Mouse (Mus musculus) large intestine, adult 2 months (tissue): ENCODE results near the gene Vwa5b1. TPM values are rescaled to one million over a fixed set of nuclear protein-coding genes. Genes with fewer than 3 reads are reported as not detected.
A peak's percentile ranks its signal among the peaks of the same experiment; 100 is the strongest.

Source experiments
- DNase-seq: peaks from one replicate; pipeline ENCODE4 v3.0.0-alpha.2; 2012; ENCODE audit warnings: low read depth, low spot score
- WGBS: fragments of 180-500 bp; shearing (Covaris S2); methylation state at CpG from one replicate; pipeline ENCODE4 v1.1.7; 2018; 5-methylcytosine and 5-hydroxymethylcytosine counted together
- polyA plus RNA-seq: library from polyadenylated mRNA; depleted of rRNA; stranded (reverse); fragments of >200 nt; gene quantifications from 2 replicates; pipeline ENCODE4 v1.2.3, GENCODE M21; 2012

Vwa5b1 gene
- polyA plus RNA-seq, 1 experiment, result 0.11 TPM

DNA sequence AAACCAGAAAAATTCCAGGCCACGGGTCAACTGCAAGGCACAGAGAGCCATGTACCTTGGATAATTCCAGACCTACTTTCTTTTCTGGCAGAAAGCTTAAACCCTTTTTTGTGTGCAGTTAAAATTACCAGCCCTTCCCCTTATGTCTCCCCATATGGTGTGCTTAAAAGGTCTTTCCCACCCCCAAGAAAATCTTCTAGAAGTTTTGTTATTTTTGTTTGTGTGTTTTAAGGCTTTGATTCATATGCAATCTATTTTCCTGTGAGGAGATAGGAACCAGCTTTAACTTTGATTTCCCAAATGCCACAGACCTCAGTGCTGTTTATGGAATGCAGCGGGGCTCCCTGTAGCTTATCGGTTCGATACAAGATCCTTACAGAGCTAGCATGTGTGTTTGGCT, 53.2 kb downstream of the Vwa5b1 start:
- WGBS, result 70% methylated on average over 4 of the region's 4 CpGs
- DNase-seq, result no peak

DNA sequence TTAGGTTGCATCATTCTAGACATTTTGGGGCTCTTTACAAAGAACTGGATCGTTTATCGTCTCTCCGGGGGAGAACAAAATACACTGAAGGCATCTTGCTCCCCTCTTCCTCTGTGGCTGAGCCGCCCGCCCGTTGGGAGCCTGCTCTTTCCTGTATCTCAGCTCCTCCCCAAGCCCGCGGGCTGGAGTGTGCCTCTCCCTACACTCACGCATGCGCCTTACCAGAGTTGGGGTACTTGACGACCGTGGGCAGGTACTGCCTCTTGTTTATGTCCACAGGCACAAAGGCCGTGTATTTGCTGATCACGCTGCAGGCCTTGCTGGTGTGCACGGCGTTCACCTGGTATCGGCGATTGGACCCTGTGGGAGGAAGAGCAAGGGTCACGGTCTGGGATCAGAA, 57.3 kb downstream of the Vwa5b1 start:
- DNase-seq, result no peak
- WGBS, result 65% methylated on average over 19 of the region's 19 CpGs

DNA sequence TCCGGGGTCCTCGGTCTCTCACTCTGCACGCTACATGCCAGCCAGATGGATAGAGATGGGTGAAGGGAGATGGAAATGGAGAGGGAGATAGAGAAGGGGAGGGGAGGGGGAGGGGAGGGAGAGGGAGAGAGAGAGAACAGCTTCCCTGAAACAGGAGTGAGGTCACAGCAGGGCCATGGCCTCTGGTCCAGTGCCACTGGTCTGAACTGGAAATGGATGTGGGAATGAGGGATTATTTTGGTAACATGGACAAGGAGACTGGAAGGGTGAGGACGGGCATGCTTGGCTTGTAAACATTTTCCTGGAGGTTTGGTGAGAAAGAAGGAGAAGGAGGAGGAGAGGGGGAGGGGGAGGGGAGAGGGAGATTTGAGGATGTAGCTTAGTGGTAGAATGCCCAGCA, 59.0 kb downstream of the Vwa5b1 start:
- WGBS, result 92% methylated on average over 3 of the region's 4 CpGs
- no peak for DNase-seq

DNA sequence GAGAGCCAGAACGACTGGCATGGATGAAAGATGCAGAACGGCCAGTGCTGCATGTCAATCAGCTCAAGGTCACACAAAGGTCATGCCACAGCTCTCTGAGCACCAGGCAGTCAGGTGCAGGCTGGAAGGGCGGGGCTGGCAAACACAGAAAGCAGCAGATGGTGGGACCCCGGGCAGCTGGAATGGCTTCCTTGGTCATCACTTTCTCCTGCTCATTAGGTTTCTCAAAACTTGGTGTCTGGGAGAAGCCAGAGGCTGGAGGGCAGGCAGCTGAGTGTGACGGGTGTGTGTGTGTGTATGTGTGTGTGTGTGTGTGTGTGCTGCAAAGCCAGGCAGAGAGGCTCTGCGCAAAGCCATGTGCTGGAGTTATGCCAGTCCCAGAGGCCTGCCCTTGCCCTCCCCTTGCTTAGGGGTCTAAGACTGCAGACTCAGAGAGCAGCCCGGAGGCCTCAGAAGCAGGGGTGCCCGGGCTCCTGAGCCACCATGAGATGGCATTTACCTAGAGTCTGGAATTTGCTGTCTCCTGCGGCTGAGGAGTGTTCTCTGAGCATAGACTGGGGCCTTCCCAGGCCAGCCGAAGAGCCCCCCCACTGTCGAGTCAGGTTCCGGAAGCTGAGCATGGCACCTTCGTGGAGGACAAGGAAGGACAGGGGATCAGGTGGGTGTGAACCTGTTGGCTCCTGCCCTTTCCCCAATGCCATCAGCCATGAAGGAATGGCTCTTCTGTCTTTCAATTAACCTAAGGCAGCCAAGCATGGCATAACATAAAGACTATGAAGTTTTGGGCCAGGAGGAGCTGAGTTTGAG, 60.7 kb downstream of the Vwa5b1 start:
- DNase-seq, result no peak
- 65% methylated on average over 13 of the region's 13 CpGs for WGBS

DNA sequence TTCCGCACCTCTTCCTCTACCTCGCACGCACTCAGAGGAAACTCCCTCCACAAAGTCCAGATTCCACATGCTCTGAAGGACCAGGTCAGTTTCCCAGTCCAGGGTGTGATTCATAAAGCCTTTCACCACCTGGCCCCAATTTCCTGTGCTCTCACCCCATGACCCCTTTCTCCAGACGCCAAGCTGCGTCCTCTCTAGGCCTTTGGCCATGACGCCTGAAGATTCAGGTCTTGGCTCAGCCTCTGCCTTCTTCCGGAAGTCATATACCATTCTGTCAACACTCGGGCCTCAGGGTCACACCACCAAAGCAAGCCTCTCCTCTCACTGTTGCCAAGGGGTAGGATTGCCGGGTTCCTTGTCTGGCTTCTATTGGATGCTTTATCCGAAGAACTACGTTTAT, 65.8 kb downstream of the Vwa5b1 start:
- 19% methylated on average over 11 of the region's 11 CpGs for WGBS
- DNase-seq, result no peak

DNA sequence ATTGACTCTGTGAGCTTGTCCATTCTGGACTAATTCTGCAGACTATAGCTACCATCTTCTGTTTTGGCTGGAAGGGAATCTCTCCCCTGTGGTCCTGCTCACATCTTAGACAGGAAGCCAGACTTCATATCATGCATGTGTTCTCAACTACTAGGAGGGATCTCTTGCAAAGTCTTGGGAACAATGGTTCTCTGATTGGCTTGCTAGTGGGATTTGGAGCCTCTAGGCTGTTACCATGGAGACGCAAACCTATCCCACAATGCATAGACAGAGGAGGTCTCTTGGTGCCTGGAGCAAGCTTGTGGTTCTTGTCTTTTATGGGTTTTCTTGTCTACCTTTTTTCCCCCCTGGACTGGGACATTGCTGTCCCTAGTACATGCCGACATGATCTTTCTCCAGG, 67.4 kb downstream of the Vwa5b1 start:
- no peak for DNase-seq
- WGBS, result 95% methylated on average over 2 of the region's 2 CpGs

DNA sequence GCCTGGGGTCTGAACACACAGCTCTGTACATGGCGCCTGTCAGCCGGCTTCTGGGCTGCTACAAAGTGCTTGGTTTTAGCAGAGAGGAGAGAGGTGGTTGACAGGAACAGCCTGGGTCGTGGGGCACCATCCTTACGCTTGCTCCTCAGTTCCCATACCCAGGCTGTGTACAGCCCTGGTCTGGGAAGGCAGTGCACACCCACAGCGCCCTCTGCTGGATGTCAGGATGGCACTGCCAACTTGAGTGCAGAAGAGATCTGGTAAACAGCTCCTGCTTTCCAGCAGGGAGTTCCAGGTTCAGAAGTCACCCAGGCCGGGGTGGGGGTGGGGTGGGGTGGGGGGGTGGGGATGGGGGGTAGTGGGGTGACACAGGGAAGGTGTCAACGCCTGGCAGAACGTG, 73.7 kb downstream of the Vwa5b1 start:
- WGBS, result 13% methylated on average over 8 of the region's 8 CpGs
- peak; percentile 57 for DNase-seq

DNA sequence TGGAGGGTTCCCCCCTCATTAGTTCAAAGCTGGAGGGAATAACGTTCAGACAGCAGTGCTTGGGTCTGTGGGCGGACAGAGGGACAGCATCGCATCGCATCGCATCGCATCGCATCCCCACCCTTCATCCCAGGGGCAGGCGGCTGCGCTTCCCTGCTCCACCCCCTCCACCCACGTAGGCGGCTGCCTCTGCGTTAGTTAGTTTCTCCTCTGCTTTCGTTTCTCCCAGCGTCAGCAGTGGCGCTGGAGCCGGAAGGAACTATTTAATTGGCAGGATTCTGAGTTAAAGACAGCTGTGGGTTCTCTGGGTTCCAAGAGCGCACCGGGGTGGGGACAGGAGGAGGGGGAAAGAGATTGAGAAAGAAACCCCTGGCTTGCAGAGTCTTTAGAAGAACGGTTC, 80.2 kb downstream of the Vwa5b1 start:
- peak; percentile 44 for DNase-seq

DNA sequence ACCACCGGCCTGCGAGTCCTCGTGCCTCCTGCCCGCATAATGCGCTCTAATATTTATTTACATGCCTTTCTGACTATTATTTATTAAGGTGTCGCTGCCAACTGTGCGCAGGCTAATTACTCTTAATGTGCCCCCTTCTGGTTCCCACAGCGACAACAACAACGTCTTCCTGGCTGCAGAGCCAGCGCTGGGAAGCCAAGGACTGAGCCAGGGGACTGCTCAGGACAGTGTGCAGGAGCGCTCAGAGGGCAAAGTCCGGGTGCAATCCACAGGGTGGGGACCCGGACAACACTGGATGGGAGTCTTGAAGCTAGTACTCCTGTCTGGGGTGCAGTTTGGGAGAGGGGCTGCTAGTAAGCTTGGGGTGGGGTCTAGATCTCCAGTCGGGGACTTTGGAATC, 80.8 kb downstream of the Vwa5b1 start:
- 4% methylated on average over 14 of the region's 14 CpGs for WGBS
- DNase-seq, result peak; percentile 45

More for the DNA sequence above, 80.2 kb downstream of the Vwa5b1 start:
- WGBS, result 1% methylated on average over 19 of the region's 19 CpGs

DNA sequence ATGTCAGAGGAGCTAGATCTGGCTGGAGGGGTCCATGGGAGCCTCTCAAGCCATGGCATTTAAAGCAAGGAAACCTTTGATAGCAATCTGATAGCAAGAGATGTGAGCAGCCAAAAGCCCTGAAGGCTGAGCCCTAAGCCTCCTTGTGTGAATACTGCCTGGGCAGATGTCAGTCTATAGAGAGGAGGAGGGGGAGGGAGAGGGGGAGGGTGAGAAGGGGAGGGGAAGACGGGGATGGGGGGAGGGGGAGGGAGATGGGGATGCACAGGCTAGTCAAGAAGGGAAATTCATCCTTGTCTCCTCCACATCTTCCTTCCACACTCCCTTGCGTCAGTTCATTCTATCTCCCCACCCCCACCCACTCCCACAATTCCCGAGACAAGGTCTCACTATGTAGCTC, 81.4 kb downstream of the Vwa5b1 start:
- WGBS, result 25% methylated on average over 3 of the region's 3 CpGs
- no peak for DNase-seq

DNA sequence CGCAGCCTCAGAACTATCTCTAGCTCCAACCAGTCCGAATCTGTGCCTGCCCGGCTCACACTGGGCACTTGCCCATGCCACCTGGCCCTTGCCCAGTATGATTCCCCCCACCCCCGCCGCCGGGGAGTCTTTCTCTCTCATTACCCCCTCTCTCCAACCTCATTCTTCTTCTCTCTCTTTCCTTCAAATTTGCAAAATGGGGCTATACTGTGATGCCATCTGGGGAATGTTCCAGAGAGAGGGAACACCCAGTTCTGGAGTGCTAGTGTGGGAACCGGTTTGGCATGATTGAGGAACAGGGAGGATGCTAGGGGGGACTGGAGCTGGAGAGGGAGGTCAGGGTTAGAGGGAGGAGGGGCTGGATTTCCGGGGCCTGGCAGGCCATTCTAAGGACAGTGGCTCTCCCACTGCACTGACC, 82.2 kb downstream of the Vwa5b1 start:
- 60% methylated on average over 8 of the region's 8 CpGs for WGBS
- DNase-seq, result no peak

DNA sequence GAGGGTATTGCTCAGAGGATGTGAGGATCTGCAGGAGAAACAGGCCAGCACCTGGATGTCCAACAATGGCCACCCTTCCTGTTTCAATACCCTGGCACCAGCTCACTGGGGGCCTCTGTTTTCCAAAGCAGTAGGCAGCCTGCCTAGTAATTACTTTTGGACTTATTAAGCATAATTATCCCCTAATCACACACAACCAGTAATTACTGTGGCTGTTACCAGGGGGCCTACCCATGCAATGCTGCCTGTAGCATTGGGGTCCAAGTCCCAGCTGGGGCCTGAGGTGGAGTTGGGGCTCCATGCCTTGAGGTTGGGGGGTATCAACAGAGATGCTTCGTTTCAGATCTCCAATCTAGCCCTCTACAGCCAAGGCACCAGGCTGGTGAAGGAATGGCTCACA, 82.6 kb downstream of the Vwa5b1 start:
- no peak for DNase-seq
- WGBS, result 35% methylated on average over 1 of the region's 1 CpGs

DNA sequence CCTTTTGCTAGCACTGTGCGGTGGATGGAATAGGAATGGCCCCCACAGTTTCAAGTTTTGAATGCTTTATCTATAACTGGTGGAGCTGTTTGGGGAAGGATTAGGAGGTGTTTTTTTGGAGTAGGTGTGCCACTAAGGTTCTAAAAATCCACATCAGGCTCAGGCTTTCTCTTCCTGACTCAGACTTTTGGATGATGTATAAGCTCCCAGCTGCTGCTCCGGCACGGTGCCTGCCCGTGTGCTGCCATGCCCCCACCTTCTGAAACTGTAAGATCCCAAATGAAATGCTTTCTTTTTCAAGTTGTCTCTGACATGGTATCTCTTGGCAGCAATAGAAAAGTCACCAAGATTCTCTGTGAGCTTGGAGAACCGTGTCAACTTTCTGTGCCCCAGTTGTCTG, 84.1 kb downstream of the Vwa5b1 start:
- 83% methylated on average over 5 of the region's 5 CpGs for WGBS

DNA sequence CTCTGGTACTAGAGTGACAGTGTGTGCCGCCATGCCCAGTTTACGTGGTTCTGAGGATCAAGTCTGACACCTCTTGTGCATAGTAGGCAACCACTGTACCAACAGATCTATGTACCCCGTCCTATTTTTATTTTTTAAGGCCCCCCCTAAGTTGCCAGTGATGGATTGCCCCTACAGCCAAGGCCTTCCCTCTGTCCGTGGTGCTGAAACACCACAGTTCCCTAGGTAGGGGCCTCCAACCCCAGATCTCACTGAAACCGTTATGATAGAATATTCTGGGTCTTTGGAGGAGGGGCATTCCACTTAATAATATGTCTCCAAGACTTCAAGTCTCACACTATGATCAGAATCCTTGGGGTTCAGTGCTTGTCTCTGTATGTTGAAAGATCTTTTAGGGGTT, 85.1 kb downstream of the Vwa5b1 start:
- DNase-seq, result no peak
- WGBS, result 57% methylated on average over 5 of the region's 5 CpGs

More for the DNA sequence above, 84.1 kb downstream of the Vwa5b1 start:
- DNase-seq, result no peak

DNA sequence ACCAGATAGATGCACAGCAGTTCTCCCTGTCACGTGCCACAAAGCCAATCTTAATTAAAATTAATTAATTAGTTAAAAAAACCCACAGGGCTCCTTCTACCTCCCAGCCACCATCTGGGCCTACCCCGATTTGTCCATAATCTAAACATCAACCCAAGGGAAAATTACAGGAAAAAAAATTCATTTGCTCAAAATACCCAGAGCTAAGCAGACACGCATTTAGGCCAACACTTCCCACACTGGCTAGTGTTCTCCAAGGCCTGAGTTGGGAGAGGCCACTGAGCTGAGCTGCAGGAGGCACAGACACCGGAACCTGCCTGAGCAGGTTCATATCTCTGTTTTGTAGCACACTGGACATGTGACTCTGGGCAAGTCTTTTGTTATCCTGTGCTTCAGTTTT, 86.7 kb downstream of the Vwa5b1 start:
- WGBS, result 85% methylated on average over 4 of the region's 4 CpGs
- DNase-seq, result no peak

DNA sequence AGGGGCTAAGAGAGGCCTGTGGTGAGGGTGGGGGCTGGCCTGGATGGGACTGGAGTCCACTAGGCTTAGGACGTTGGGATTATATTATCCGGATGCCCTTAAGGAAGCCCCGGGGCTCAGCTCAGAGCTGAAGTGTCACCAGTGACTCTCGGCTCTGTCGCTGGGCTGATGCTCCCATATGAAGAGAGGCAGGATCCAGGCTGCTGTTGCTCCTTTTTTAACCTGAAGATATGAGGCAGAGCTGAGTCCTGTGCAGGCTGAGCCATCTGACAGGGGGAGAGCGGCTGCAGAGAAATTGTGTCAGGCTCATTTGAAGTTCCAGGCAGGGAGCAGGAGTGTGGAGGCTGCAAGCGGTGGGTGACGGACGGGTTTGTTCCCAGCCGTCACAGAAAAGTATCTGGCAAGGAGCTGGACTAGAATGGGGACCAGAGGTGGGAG, 87.5 kb downstream of the Vwa5b1 start:
- no peak for DNase-seq
- WGBS, result 34% methylated on average over 10 of the region's 10 CpGs

DNA sequence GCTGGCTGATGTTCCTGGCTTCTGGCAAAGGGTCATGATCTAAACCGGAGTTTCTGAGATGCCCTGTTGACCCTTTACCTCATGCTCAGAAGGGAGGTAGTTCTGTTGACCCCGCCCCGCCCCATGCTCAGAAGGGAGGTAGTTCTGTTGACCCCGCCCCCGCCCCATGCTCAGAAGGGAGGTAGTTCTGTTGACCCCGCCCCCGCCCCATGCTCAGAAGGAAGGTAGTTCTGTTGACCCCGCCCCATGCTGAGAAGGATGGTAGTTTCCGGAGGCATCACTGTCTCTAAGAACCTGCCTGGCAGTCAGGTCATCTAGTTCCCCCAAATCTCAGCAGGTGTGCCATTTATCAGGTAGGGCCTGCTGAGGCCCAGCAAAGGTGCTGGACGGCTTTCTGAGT, 88.1 kb downstream of the Vwa5b1 start:
- 30% methylated on average over 10 of the region's 10 CpGs for WGBS
- DNase-seq, result no peak

DNA sequence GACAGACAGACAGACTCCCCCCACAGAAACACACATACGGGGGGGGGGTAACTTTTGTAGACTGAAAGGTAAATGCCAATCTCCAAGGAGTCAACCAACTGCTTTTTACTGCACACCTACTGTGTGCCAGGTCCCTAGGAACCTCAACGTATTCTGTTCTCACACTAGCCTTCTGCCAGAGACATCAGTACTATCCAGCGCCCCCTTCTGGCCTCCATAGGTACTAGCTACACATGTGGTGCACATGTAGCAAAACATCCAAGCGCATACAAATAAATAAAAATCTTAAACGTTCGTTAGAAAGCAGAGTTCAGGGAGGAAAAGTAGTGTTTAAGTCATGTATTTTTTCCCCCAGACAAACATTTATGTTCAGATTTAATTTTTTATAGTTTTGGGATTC, 88.6 kb downstream of the Vwa5b1 start:
- no peak for DNase-seq
- WGBS, result 52% methylated on average over 6 of the region's 6 CpGs

DNA sequence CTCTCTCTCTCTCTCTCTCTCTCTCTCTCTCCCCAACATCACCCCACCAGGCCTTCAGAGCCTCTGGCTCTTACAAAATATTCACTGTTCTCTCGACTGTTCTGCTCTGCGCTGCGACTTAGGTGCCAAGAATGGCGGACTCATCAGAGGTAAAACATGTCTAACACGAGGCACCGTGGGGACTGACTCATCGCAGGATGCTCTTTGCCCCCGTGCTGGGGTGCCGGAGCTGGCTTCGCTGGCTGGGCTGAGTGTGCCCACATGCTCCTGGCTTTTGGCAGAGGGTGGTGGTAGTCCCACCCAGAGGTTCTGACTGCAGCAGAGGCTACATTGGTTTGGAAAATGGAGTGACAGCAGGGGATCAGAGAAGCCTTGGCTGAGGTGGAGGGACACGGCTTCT, 89.4 kb downstream of the Vwa5b1 start:
- WGBS, result 42% methylated on average over 11 of the region's 11 CpGs
- no peak for DNase-seq

DNA sequence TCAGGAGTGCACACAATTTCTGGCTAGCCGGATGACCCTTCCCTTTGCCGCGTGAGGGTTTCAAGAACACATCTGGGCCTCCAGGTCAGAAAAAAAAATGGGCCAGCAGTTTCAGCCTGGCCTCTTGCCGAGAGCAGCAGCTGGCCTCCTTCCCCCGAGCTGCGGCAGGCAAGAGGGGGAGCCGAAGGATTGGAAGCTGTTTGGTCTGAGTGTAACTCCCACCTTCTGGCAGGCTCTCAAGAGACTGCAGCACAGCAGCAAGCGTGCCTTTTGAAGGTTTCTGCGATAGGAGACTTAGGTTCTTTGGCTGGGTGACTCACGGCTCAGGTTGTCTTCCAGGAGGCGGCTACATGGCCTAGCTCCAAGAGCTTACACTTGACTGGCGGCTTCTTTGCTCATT, 92.5 kb downstream of the Vwa5b1 start:
- 26% methylated on average over 12 of the region's 12 CpGs for WGBS
- DNase-seq, result no peak

DNA sequence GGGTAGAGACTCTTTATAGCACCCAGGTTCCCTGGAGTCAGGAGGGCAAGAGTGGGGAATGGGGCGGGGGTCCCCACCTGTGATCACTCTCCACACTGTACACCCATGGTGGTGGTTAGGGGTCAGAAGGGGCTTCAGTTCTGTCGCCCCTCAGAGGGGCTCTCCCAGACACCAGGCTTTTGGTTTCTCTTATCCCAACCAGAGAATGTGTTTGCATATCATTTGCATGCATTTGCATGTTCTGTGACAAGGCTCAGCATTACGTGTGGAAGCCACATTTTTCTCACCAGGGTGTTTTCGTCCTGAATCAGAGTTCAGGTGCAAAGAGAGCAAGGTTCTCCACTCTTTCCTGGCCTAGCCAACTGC, 97.6 kb downstream of the Vwa5b1 start:
- DNase-seq, result no peak
- WGBS, result 52% methylated on average over 4 of the region's 4 CpGs
